Mouse (Mus musculus): ENCODE data around the gene Susd2.

- TF ChIP-seq CTCF (IDR thresholded peaks at IDR 0.05; ENCODE audit: low read depth) (no peak), EP300 (IDR thresholded peaks at IDR 0.05; ENCODE audit: low read depth) (no peak)
These were observed 31.8 kb upstream of the Susd2 start for GRCm38 (mm10) chr10:75675594-75675993.

Data from liver, embryonic 14.5 days (tissue).